Mouse (Mus musculus) myocyte (in vitro differentiated cells): ENCODE measurements around the gene Cdc37.

Experiments used
- CEBPB ChIP-seq: IDR thresholded peaks from 2 replicates; pipeline ENCODE4 v1.6.1; 2011; ENCODE audit warnings: mild to moderate bottlenecking, moderate library complexity; ENCODE audit not compliant: poor library complexity, insufficient read depth, severe bottlenecking
- MAX ChIP-seq: IDR thresholded peaks from one replicate; pipeline ENCODE4 v1.6.1; 2011; ENCODE audit warnings: low read depth, mild to moderate bottlenecking, control low read depth
- POLR2A ChIP-seq: IDR thresholded peaks from one replicate; pipeline ENCODE4 v1.6.1; 2011; ENCODE audit warnings: low read depth, mild to moderate bottlenecking, control low read depth, moderate library complexity; ENCODE audit not compliant: insufficient read length
- POLR2AphosphoS2 ChIP-seq: IDR thresholded peaks from one replicate; pipeline ENCODE4 v1.6.1; 2011; ENCODE audit warnings: low read depth, control low read depth; ENCODE audit not compliant: insufficient read length
- REST ChIP-seq: IDR thresholded peaks from one replicate; pipeline ENCODE4 v1.6.1; 2011; ENCODE audit warnings: mild to moderate bottlenecking, control low read depth, moderate library complexity; ENCODE audit not compliant: insufficient read depth, insufficient read length
- TCF12 ChIP-seq: IDR thresholded peaks from one replicate; pipeline ENCODE4 v1.6.1; 2011; ENCODE audit warnings: mild to moderate bottlenecking, control low read depth; ENCODE audit not compliant: poor library complexity, insufficient read depth, severe bottlenecking
- TCF3 ChIP-seq: IDR thresholded peaks from one replicate; pipeline ENCODE4 v1.6.1; 2011; ENCODE audit warnings: low read depth, control low read depth; ENCODE audit not compliant: insufficient read length
- USF1 ChIP-seq: IDR thresholded peaks from one replicate; pipeline ENCODE4 v1.6.1; 2011; ENCODE audit warnings: low read depth, mild to moderate bottlenecking, control low read depth, moderate library complexity

GRCm38 (mm10) chr9:21153331-21153730 lies 3.5 kb upstream of the Cdc37 start:
- TF ChIP-seq TCF3 = no peak
- no peak for TF ChIP-seq REST
- TF ChIP-seq POLR2A = no peak
- no peak for TF ChIP-seq CEBPB
- no peak for TF ChIP-seq TCF12
- TF ChIP-seq MAX = no peak
- TF ChIP-seq POLR2AphosphoS2 = no peak
- TF ChIP-seq USF1 = no peak
